Mouse (Mus musculus) layer of hippocampus, adult 18-20 months (tissue): ENCODE measurements at regions not wholly inside any gene's neighbourhood (a gene's known extent, or its start where the extent isn't known, plus 50 kb on each side); places are given as distances from the start of the nearest gene placed in this dataset.

Experiments
- DNase-seq, 2 experiments: peaks; one replicate each; pipeline ENCODE4 v3.0.0; 2022; ENCODE audit warnings: low spot score in 2 of 2

- no peak for DNase-seq
These were observed 55.1 kb upstream of the Xpr1 start for GRCm38 (mm10) chr1:155472112-155472955.

GRCm38 (mm10) chr1:155472956-155473646 is 55.9 kb upstream of the Xpr1 start:
- no peak for DNase-seq

- DNase-seq: no peak
These were observed 57.8 kb upstream of the Xpr1 start for GRCm38 (mm10) chr1:155474973-155475372.

GRCm38 (mm10) chr1:155476237-155476636 is 59.0 kb upstream of the Xpr1 start:
- DNase-seq: no peak

- DNase-seq: no peak
These were observed 64.9 kb upstream of the Xpr1 start for GRCm38 (mm10) chr1:155482148-155482547.

GRCm38 (mm10) chr1:155482760-155483159 is 65.5 kb upstream of the Xpr1 start:
- DNase-seq: no peak

GRCm38 (mm10) chr1:155483693-155484092 is 66.5 kb upstream of the Xpr1 start:
- DNase-seq: no peak

GRCm38 (mm10) chr1:155487796-155488195 is 70.1 kb upstream of the Acbd6 start:
- DNase-seq: no peak

GRCm38 (mm10) chr1:155488966-155489661 is 68.8 kb upstream of the Acbd6 start:
- DNase-seq: peak; percentile 66 to 82

- no peak for DNase-seq
These were observed 67.8 kb upstream of the Acbd6 start for GRCm38 (mm10) chr1:155490131-155490530.

GRCm38 (mm10) chr1:155491205-155492026 is 66.5 kb upstream of the Acbd6 start:
- no peak for DNase-seq

GRCm38 (mm10) chr1:155493333-155493732 is 64.6 kb upstream of the Acbd6 start:
- DNase-seq: no peak

- no peak for DNase-seq
These were observed 64.1 kb upstream of the Acbd6 start for GRCm38 (mm10) chr1:155493799-155494198.

GRCm38 (mm10) chr1:155494347-155494746 is 63.6 kb upstream of the Acbd6 start:
- DNase-seq: peak in 1 of 2 experiments; percentile 33

GRCm38 (mm10) chr1:155499735-155500134 is 58.2 kb upstream of the Acbd6 start:
- no peak for DNase-seq

GRCm38 (mm10) chr1:155502867-155503266 is 55.1 kb upstream of the Acbd6 start:
- no peak for DNase-seq

- no peak for DNase-seq
These were observed 53.2 kb upstream of the Acbd6 start for GRCm38 (mm10) chr1:155504581-155505328.

- DNase-seq: no peak
These were observed 52.4 kb upstream of the Acbd6 start for GRCm38 (mm10) chr1:155505361-155506077.
